Mouse (Mus musculus): Measurements from ENCODE around the gene Slc3a1. TPM values are rescaled to one million over a fixed set of nuclear protein-coding genes. Genes with fewer than 3 reads are reported as not detected.
A peak's percentile ranks its signal among the peaks of the same experiment; 100 is the strongest.

The Slc3a1 gene
- polyA plus RNA-seq, 1 experiment from 2014 or later: 0.34 TPM

GRCm38 (mm10) chr17:85043404-85043816 is 15.2 kb downstream of the Slc3a1 start:
- H3K9ac ChIP-seq (ENCODE audit: low read length): no peak overlapping the region
- no peak overlapping the region for H3K4me3 ChIP-seq (ENCODE audit: low read depth, low read length)
- H3K36me3 ChIP-seq (ENCODE audit: control insufficient read depth, insufficient read depth, low read length): no peaks in the 10 kb centered on the region
- H3K27ac ChIP-seq (ENCODE audit: low read depth, low read length): no peak overlapping the region
- no peaks in the 10 kb centered on the region; the same call in 1 of the 2 replicates for H3K4me1 ChIP-seq (ENCODE audit: control insufficient read depth, insufficient read depth, low read length)
- ATAC-seq (ENCODE audit: low FRiP score) (no peak), DNase-seq (ENCODE audit: low spot score, missing footprints) (peak; percentile 31)
- no peaks in the 10 kb centered on the region for H3K9me3 ChIP-seq (ENCODE audit: control insufficient read depth, low read length)
- 88% methylated on average over 6 of the region's 6 CpGs for WGBS
- no peaks in the 10 kb centered on the region for H3K27me3 ChIP-seq (ENCODE audit: control insufficient read depth, insufficient read depth, low read length)
- no peak overlapping the region for H3K4me2 ChIP-seq

DNA sequence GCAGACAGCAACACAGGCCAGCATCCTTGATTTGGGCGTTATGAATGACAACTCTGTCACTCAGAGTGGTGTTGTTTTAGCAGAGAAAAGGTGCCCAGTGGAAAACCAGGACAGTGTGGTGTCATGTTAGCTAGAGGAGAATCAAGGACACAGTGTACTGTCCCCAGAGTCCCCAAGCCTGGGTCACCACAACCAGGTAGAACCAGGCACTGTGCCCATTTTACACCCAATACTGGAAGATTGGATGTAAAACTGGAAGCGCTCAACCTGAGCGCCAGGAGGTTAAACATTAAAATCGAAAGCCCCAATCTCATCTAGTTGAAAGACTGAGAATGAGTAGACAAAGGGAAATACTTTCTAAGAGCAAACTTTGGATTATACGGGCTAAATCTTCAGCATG is 16.3 kb downstream of the Slc3a1 start:
- H3K9me3 ChIP-seq (ENCODE audit: control insufficient read depth, low read length): no peaks in the 10 kb centered on the region
- H3K27me3 ChIP-seq (ENCODE audit: control insufficient read depth, insufficient read depth, low read length): no peaks in the 10 kb centered on the region
- 93% methylated on average over 5 of the region's 5 CpGs for WGBS
- no peaks in the 10 kb centered on the region for H3K36me3 ChIP-seq (ENCODE audit: control insufficient read depth, insufficient read depth, low read length)
- DNase-seq (ENCODE audit: low spot score, missing footprints): peak; percentile 57
- no peak for ATAC-seq (ENCODE audit: low FRiP score)
- no peak overlapping the region for H3K4me2 ChIP-seq
- H3K4me3 ChIP-seq (ENCODE audit: low read depth, low read length): no peak overlapping the region
- H3K9ac ChIP-seq (ENCODE audit: low read length): no peak overlapping the region
- no peaks in the 10 kb centered on the region; the same call in 1 of the 2 replicates for H3K4me1 ChIP-seq (ENCODE audit: control insufficient read depth, insufficient read depth, low read length)
- H3K27ac ChIP-seq (ENCODE audit: low read depth, low read length): no peak overlapping the region

DNA sequence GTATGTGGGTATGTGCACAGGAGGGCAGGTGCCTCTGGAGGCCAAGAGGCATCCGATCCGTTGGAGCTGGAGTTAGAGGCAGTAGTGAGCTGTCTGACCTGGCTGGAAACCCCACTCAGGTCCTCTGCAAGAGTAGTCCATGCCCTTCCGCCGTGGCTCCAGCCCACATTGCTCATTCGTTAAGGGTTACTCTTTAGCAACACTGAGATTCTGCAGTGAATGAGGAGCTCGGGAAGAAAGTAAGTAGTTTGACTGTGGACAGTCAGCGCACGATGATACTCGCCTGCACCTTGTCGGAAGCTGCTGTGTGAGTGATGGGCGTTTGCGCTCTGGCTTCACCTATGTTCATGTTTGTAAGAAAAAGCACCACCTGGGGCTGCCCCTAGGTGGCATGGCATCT is 17.0 kb downstream of the Slc3a1 start:
- DNase-seq (ENCODE audit: low spot score, missing footprints): peak; percentile 68

GRCm38 (mm10) chr17:85048379-85048778 is 20.2 kb downstream of the Slc3a1 start:
- DNase-seq (ENCODE audit: low spot score, missing footprints): no peak
- no peak overlapping the region for H3K4me3 ChIP-seq (ENCODE audit: low read depth, low read length)
- H3K9me3 ChIP-seq (ENCODE audit: control insufficient read depth, low read length): no peaks in the 10 kb centered on the region
- no peak for ATAC-seq (ENCODE audit: low FRiP score)
- H3K27ac ChIP-seq (ENCODE audit: low read depth, low read length): no peak overlapping the region
- H3K4me2 ChIP-seq: no peak overlapping the region
- no peaks in the 10 kb centered on the region for H3K36me3 ChIP-seq (ENCODE audit: control insufficient read depth, insufficient read depth, low read length)
- H3K4me1 ChIP-seq (ENCODE audit: control insufficient read depth, insufficient read depth, low read length): no peaks in the 10 kb centered on the region
- WGBS: 92% methylated on average over 5 of the region's 5 CpGs
- H3K9ac ChIP-seq (ENCODE audit: low read length): no peak overlapping the region
- H3K27me3 ChIP-seq (ENCODE audit: control insufficient read depth, insufficient read depth, low read length): no peaks in the 10 kb centered on the region

More for the DNA sequence above, 17.0 kb downstream of the Slc3a1 start:
- no peaks in the 10 kb centered on the region for H3K9me3 ChIP-seq (ENCODE audit: control insufficient read depth, low read length)
- H3K27ac ChIP-seq (ENCODE audit: low read depth, low read length): no peak overlapping the region
- H3K4me1 ChIP-seq (ENCODE audit: control insufficient read depth, insufficient read depth, low read length): no peaks in the 10 kb centered on the region; the same call in 1 of the 2 replicates
- 89% methylated on average over 12 of the region's 12 CpGs for WGBS
- H3K27me3 ChIP-seq (ENCODE audit: control insufficient read depth, insufficient read depth, low read length): no peaks in the 10 kb centered on the region
- no peak overlapping the region for H3K4me3 ChIP-seq (ENCODE audit: low read depth, low read length)
- H3K9ac ChIP-seq (ENCODE audit: low read length): no peak overlapping the region
- ATAC-seq (ENCODE audit: low FRiP score): no peak
- H3K36me3 ChIP-seq (ENCODE audit: control insufficient read depth, insufficient read depth, low read length): no peaks in the 10 kb centered on the region
- no peak overlapping the region for H3K4me2 ChIP-seq

- WGBS: 89% methylated on average over 7 of the region's 7 CpGs
- ATAC-seq (ENCODE audit: low FRiP score) (no peak), DNase-seq (ENCODE audit: low spot score, missing footprints) (peak; percentile 73)
- H3K27ac ChIP-seq (ENCODE audit: low read depth, low read length): no peak overlapping the region
- no peaks in the 10 kb centered on the region for H3K36me3 ChIP-seq (ENCODE audit: control insufficient read depth, insufficient read depth, low read length)
- no peak overlapping the region for H3K9ac ChIP-seq (ENCODE audit: low read length)
- no peak overlapping the region for H3K4me2 ChIP-seq
- H3K4me3 ChIP-seq (ENCODE audit: low read depth, low read length): no peak overlapping the region
- H3K4me1 ChIP-seq (ENCODE audit: control insufficient read depth, insufficient read depth, low read length): no peaks in the 10 kb centered on the region
- no peaks in the 10 kb centered on the region for H3K27me3 ChIP-seq (ENCODE audit: control insufficient read depth, insufficient read depth, low read length)
- H3K9me3 ChIP-seq (ENCODE audit: control insufficient read depth, low read length): no peaks in the 10 kb centered on the region
These were observed 30.1 kb downstream of the Slc3a1 start for GRCm38 (mm10) chr17:85058276-85058675.

DNA sequence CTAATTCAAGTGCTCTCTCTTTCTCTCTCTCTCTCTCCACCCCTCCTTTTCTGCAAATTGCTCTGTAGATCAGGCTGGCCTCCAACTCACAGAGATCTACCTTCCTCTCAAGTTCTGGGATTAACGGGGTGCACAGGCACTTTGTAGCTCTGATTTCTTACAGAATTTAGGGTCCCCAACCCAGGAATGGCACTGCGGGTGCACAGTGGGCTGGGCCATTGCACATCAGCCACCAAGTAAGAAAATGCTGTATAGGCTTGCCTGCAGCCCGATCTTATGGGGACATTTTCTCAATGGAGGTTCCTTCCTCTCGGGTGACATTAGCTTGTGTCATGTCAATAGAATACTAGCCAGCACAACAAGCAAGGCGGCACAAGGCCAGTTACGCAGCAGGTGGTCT is 31.0 kb downstream of the Slc3a1 start:
- Histone ChIP-seq H3K4me2 (no peak overlapping the region), H3K9ac (ENCODE audit: low read length) (no peak overlapping the region), H3K9me3 (ENCODE audit: control insufficient read depth, low read length) (no peaks in the 10 kb centered on the region), H3K27me3 (ENCODE audit: control insufficient read depth, insufficient read depth, low read length) (no peaks in the 10 kb centered on the region), H3K36me3 (ENCODE audit: control insufficient read depth, insufficient read depth, low read length) (no peaks in the 10 kb centered on the region), H3K27ac (ENCODE audit: low read depth, low read length) (no peak overlapping the region), H3K4me1 (ENCODE audit: control insufficient read depth, insufficient read depth, low read length) (no peaks in the 10 kb centered on the region), H3K4me3 (ENCODE audit: low read depth, low read length) (no peak overlapping the region)
- DNase-seq (ENCODE audit: low spot score, missing footprints): peak; percentile 79
- WGBS: 92% methylated on average over 6 of the region's 6 CpGs
- no peak for ATAC-seq (ENCODE audit: low FRiP score)

- no peak overlapping the region for H3K27ac ChIP-seq (ENCODE audit: low read depth, low read length)
- H3K27me3 ChIP-seq (ENCODE audit: control insufficient read depth, insufficient read depth, low read length): no peaks in the 10 kb centered on the region
- DNase-seq (ENCODE audit: low spot score, missing footprints) (no peak), ATAC-seq (ENCODE audit: low FRiP score) (no peak)
- no peak overlapping the region for H3K9ac ChIP-seq (ENCODE audit: low read length)
- H3K36me3 ChIP-seq (ENCODE audit: control insufficient read depth, insufficient read depth, low read length): peaks cover 8% of the 10 kb centered on the region; the same call in 1 of the 2 replicates
- H3K4me2 ChIP-seq: no peak overlapping the region
- H3K9me3 ChIP-seq (ENCODE audit: control insufficient read depth, low read length): no peaks in the 10 kb centered on the region
- WGBS: 91% methylated on average over 7 of the region's 7 CpGs
- H3K4me1 ChIP-seq (ENCODE audit: control insufficient read depth, insufficient read depth, low read length): no peaks in the 10 kb centered on the region
- H3K4me3 ChIP-seq (ENCODE audit: low read depth, low read length): no peak overlapping the region
These were observed 35.4 kb downstream of the Slc3a1 start for GRCm38 (mm10) chr17:85063560-85063959.

GRCm38 (mm10) chr17:85067331-85067730 is 39.2 kb downstream of the Slc3a1 start:
- peaks cover 8% of the 10 kb centered on the region; the same call in 1 of the 2 replicates for H3K36me3 ChIP-seq (ENCODE audit: control insufficient read depth, insufficient read depth, low read length)
- H3K9ac ChIP-seq (ENCODE audit: low read length): no peak overlapping the region
- H3K27me3 ChIP-seq (ENCODE audit: control insufficient read depth, insufficient read depth, low read length): no peaks in the 10 kb centered on the region
- DNase-seq (ENCODE audit: low spot score, missing footprints): no peak
- H3K9me3 ChIP-seq (ENCODE audit: control insufficient read depth, low read length): no peaks in the 10 kb centered on the region
- H3K4me2 ChIP-seq: no peak overlapping the region
- H3K4me1 ChIP-seq (ENCODE audit: control insufficient read depth, insufficient read depth, low read length): no peaks in the 10 kb centered on the region
- WGBS: 94% methylated on average over 7 of the region's 7 CpGs
- ATAC-seq (ENCODE audit: low FRiP score): no peak
- H3K27ac ChIP-seq (ENCODE audit: low read depth, low read length): no peak overlapping the region
- H3K4me3 ChIP-seq (ENCODE audit: low read depth, low read length): no peak overlapping the region

- Histone ChIP-seq H3K4me1 (ENCODE audit: control insufficient read depth, insufficient read depth, low read length) (peaks cover 5% of the 10 kb centered on the region; the same call in 1 of the 2 replicates), H3K9me3 (ENCODE audit: control insufficient read depth, low read length) (no peaks in the 10 kb centered on the region), H3K4me3 (ENCODE audit: low read depth, low read length) (no peak overlapping the region), H3K27ac (ENCODE audit: low read depth, low read length) (no peak overlapping the region), H3K27me3 (ENCODE audit: control insufficient read depth, insufficient read depth, low read length) (no peaks in the 10 kb centered on the region), H3K4me2 (no peak overlapping the region), H3K9ac (ENCODE audit: low read length) (no peak overlapping the region), H3K36me3 (ENCODE audit: control insufficient read depth, insufficient read depth, low read length) (peaks cover 3% of the 10 kb centered on the region; the same call in 1 of the 2 replicates)
- DNase-seq (ENCODE audit: low spot score, missing footprints) (no peak), ATAC-seq (ENCODE audit: low FRiP score) (no peak)
- WGBS: 95% methylated on average over 6 of the region's 6 CpGs
These were observed 42.5 kb downstream of the Slc3a1 start for GRCm38 (mm10) chr17:85070658-85071057.

Data from midbrain, embryonic 11.5 days (tissue).